Mouse (Mus musculus) neutrophil, adult 5-6 weeks (primary cell): ENCODE measurements around the gene Camkk2. TPM values are rescaled to one million over a fixed set of nuclear protein-coding genes. Genes with fewer than 3 reads are reported as not detected.

Experiments used
- ATAC-seq: fragments of 151-379, 151-347 bp; 2 replicates; pipeline ENCODE4 v1.8.0; 2017; ENCODE audit warnings: mild to moderate bottlenecking, moderate TSS enrichment; ENCODE audit not compliant: insufficient number of reproducible peaks, poor library complexity, low FRiP score, severe bottlenecking; ENCODE audit errors: extremely low read depth
- total RNA-seq: library from RNA; stranded (forward); fragments of 200-1000 nt; gene quantifications from 2 replicates; pipeline ENCODE4 v1.2.3, GENCODE M21; 2017

Gene Camkk2
- total RNA-seq, 1 experiment from 2014 or later: 39.8 TPM

DNA sequence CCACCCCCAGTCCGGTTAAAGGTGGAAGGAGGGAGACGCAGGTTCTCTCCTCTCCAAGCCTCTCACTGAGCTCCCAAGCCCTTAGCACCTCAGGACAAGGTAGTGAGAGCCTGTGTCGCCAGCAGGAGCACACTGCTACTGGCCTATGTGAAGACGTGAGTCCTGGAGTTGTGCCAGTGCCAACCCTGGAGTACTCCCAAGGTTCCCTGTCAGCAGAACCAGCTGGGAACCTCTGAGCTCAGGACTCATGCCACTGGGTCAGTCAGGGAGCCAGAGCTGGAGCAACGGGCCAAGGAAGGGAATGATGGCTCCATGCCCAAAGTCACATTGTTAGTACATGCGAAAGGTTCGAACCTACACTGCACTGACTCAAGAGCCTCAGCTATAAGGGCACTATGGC is 22.5 kb downstream of the Camkk2 start:
- no peak for ATAC-seq

GRCm38 (mm10) chr5:122756144-122756543 is 23.1 kb downstream of the Camkk2 start:
- no peak for ATAC-seq

GRCm38 (mm10) chr5:122755620-122756019 is 23.6 kb downstream of the Camkk2 start:
- ATAC-seq: no peak

DNA sequence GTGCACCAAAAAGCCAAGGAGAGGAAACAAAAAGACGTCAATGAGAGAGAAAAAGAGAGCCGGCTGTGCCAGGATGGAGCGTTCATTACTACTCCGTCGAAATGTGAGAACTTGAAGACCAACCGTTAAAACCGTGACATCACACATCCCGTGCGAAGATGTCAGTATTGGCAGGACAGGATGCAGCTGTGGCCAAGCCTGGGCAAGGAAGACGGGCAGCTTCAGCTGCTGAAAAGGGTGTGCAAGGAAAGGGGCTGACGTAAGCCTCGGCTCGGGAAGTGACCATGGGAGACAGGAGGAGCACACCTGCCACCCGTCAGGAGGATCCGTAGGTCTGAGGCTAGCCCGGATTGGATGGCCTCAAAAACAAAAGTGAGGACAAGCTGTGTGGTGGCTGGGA is 24.7 kb downstream of the Camkk2 start:
- no peak for ATAC-seq

DNA sequence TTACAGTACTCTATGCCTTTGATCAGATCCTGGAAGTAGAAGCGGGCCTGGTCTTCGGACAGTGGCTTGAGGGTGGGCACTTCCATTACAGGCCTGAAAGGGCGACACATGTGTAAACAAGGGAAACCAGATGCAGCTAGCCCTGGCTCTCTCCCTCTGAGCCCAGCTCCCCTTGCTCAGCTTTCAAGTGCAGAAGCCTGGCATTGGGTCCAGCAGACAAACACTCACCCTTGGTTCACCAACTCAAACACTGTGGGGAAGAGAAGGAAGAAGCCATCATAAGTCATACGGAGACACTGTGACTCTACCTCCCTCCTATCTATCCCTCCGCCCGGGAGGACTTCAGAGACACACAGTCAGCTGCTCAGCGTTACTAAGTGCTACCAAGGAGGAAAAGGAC is 31.3 kb downstream of the Camkk2 start:
- ATAC-seq: no peak

DNA sequence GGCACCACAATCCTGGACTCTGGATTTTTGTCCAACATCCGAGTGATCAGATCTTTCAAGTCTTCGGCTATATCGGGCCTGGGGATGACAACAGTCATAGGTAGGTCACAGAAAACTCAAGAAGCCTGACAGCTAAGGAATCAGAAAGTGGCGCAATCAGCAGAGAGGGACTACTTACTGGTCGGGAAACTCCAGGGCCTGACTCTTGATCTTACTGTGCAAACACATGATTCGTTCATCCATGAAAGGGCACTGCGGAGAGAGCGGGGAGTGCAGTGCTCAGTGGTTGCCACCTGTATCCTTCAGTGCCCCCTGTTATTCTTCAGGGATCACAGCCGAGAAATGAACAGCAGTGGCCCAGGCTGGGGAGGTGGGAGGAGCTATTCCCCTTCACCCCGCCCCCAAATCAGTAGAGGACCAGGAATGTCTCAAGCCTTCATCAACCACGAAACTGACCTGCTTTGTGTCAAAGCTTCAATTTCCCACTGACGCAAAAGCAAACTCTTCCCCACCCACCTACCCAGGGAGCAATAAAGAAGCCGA is 35.3 kb downstream of the Camkk2 start:
- no peak for ATAC-seq

DNA sequence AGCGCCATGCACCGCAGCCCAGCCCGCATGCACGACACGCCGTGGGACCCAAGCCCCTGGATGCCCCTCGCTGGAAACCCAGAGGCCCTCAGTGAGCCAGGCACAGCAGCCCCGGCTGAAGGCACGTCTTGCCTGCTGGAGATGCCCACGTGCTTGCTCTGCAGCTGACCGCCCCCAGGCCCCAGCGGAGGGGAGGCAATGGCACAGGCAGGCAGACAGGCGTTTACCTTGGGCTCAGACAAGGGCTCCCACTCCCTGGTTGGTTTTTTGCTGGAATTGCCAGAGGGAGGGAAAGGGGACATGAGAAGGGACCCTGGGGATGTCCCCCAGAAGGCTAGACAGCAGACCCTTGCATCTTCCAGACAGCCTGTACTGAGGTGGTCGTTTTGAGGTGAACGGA is 42.4 kb downstream of the Camkk2 start:
- no peak for ATAC-seq

GRCm38 (mm10) chr5:122735853-122736252 is 43.4 kb downstream of the Camkk2 start:
- ATAC-seq: no peak

GRCm38 (mm10) chr5:122733881-122734280 is 45.3 kb downstream of the Camkk2 start:
- ATAC-seq: no peak

DNA sequence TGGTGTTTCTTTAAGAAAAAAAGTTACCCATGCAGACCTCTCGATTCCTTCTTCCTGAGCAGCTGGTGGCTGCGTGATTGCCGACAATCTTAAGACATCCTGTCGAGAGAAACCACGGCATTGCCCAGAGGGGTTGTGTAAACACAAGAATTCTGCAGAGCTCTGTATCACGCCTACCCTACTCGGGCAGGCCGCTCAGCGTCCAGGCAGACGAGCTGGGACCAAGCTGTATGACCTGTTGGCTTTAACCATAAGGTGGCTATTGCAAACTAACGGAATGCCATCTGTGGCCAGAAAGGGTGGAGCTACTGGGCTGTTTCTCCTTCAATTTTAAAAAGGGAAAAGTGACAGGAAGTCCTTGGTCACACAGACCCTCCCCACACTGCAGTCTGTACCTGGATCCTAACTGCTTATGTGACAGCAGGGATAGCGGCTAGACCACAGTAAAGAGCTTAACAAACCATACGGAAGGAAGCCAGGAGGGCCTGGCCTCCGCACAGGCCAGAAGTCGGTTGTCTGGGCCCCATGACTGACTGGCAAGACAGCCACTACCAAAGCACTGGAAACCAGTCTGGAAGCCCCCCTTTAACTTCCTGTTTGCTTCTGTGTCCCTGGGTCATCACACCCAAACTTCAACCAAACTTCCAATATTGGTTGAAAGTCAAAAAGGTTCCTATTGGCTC is 47.1 kb downstream of the Camkk2 start:
- ATAC-seq: no peak

- ATAC-seq: peak; percentile 57
These were observed 47.9 kb downstream of the Camkk2 start for GRCm38 (mm10) chr5:122731321-122731720.

- no peak for ATAC-seq
These were observed 48.4 kb downstream of the Camkk2 start for GRCm38 (mm10) chr5:122730776-122731175.

DNA sequence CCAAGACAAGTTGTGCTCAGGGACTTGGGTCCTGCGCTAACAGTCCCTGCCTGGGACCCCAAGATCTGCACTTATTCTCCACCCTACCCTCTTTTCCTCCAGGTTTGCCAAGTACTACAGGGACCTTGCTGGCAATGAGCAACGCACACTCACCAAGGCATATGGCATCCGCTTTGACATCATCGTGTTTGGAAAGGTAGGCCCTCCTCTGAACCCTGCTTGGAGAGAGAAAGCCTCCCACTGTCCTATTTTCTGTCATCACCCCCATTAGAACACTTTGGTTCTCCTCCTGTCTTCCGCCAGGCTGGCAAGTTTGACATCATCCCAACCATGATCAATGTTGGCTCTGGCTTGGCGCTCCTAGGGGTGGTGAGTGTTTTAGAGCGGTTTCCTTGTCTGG is 52.1 kb downstream of the Camkk2 start:
- no peak for ATAC-seq

DNA sequence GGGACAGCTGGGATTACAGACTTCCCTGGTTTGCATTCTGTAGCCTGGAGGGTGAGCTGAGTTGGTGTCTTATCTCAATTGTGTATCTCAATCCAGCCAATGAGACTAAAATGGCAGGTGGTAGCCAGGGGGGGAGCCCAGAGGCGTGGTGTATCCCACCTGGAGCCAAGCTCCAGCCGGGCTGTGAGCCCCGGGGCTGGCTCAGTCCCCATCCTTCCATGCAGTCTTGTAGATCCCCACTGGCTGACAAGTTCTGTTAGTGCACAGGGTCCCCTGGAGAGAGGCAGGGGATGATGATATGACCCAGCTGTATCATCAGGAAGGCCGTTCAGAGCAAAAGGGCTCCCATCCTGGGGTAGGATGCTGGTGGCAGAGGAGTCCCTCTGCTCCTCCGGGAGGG is 52.6 kb downstream of the Camkk2 start:
- no peak for ATAC-seq

GRCm38 (mm10) chr5:122726068-122726467 is 53.1 kb downstream of the Camkk2 start:
- 0 out of 2 replicates have a peak, but pooled peaks have one; percentile 47 for ATAC-seq

GRCm38 (mm10) chr5:122725453-122725852 is 53.8 kb downstream of the Camkk2 start:
- ATAC-seq: no peak

GRCm38 (mm10) chr5:122719168-122719567 is 60.0 kb downstream of the Camkk2 start:
- peak; percentile 45; the same call in 1 of the 2 replicates for ATAC-seq

- no peak for ATAC-seq
These were observed 60.8 kb downstream of the Camkk2 start for GRCm38 (mm10) chr5:122718400-122718799.

GRCm38 (mm10) chr5:122716793-122717192 is 62.4 kb downstream of the Camkk2 start:
- no peak for ATAC-seq

DNA sequence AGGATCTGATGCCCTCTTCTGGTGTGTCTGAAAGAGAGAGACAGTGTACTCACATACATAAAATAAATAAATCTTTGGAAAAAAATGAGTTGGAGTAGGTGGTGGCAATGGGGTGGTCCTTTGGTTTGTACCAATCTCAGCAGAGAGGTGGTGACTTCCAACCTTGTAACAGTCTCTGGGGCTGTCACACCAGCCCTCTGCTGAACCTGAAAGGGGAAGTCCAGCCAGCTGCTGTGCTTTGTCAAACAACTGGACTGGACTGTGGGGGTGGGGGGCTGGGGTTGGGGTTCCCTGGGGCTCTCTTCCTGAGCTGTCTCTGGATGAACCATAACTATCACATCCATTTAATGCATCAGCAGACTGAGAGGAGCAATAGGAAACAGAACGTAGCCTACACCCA is 63.5 kb downstream of the Camkk2 start:
- no peak for ATAC-seq

- ATAC-seq: no peak
These were observed 70.4 kb downstream of the Camkk2 start for GRCm38 (mm10) chr5:122708819-122709218.
